Mouse (Mus musculus): ENCODE results near the gene Rnf135.

GRCm38 (mm10) chr11:80181021-80181749 is 2.5 kb upstream of the Rnf135 start:
- no peak for TF ChIP-seq CTCF (IDR thresholded peaks at IDR 0.05; ENCODE audit: low read depth, low read length)
- TF ChIP-seq POLR2AphosphoS5 (IDR thresholded peaks at IDR 0.05; ENCODE audit: insufficient replicate concordance, low read depth, low read length) = no peak
- no peak for TF ChIP-seq TAL1 (conservative IDR thresholded peaks at IDR 0.05; ENCODE audit: low read depth, low read length)

Measured in G1E (cell line).